Mouse (Mus musculus) cerebellum, adult 2 months (tissue): ENCODE measurements at regions not wholly inside any gene's neighbourhood (a gene's known extent, or its start where the extent isn't known, plus 50 kb on each side); places are given as distances from the start of the nearest gene placed in this dataset.

Experiments
- CTCF ChIP-seq: fragments of 200-500 bp; IDR thresholded peaks from 2 replicates; pipeline ENCODE4 v1.5.1; 2011; ENCODE audit warnings: low read depth, mild to moderate bottlenecking, control low read depth, low read length, moderate library complexity, borderline replicate concordance; ENCODE audit not compliant: insufficient read depth
- POLR2A ChIP-seq: fragments of 200-500 bp; IDR thresholded peaks from 2 replicates; pipeline ENCODE4 v1.6.1; 2011; ENCODE audit warnings: low read length, control low read depth, borderline replicate concordance; ENCODE audit not compliant: insufficient read depth

DNA sequence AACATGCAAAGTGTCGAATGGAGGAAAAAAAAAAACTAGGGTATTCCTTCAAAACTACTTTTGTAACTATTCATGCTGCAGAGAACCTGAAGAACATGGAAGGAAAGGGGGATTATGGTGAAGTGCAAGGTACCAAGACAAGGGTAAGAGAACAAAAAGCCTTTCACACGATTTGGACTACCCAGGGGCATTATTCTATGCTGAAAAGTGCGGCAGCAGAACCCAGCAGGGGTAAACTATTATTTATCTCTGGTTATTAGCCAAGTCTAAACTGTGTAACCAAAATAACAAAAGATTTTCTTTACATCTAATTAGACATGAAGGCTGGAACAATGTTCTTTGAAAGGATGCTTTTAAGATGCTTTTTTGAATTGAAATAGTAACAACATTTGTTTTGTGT is 560.8 kb downstream of the Elavl2 start:
- TF ChIP-seq CTCF (no peak), POLR2A (no peak)
